Mouse (Mus musculus): ENCODE results near the gene Tmem259. TPM values are rescaled to one million over a fixed set of nuclear protein-coding genes. Genes with fewer than 3 reads are reported as not detected.

Tmem259 gene
- polyA plus RNA-seq, 1 experiment from 2014 or later: 17.2 TPM

- 57% methylated on average over 28 of the region's 28 CpGs for WGBS (ENCODE audit: insufficient replicate concordance)
- H3K27me3 ChIP-seq (replicated peaks): peaks cover 24% of the 10 kb centered on the region
- H3K27ac ChIP-seq: 0 out of 2 replicates have a peak overlapping the region, but pooled peaks have one; percentile 85
- peaks cover 16% of the 10 kb centered on the region for H3K9me3 ChIP-seq (replicated peaks)
- no peak overlapping the region for H3K4me2 ChIP-seq
- no peak overlapping the region for H3K9ac ChIP-seq
- no peak for ATAC-seq
- H3K36me3 ChIP-seq: peaks cover 66% of the 10 kb centered on the region
- no peak overlapping the region for H3K4me3 ChIP-seq
- peaks cover 56% of the 10 kb centered on the region for H3K4me1 ChIP-seq
Measured at GRCm38 (mm10) chr10:80014484-80015290, 30.6 kb upstream of the Tmem259 start.

- Histone ChIP-seq H3K9me3 (replicated peaks) (peaks cover 16% of the 10 kb centered on the region), H3K4me2 (no peak overlapping the region), H3K4me1 (peaks cover 45% of the 10 kb centered on the region), H3K27me3 (replicated peaks) (peaks cover 24% of the 10 kb centered on the region), H3K4me3 (no peak overlapping the region), H3K36me3 (peaks cover 75% of the 10 kb centered on the region), H3K27ac (no peak overlapping the region), H3K9ac (no peak overlapping the region)
- 64% methylated on average over 25 of the region's 25 CpGs for WGBS (ENCODE audit: insufficient replicate concordance)
- no peak for ATAC-seq
Measured at GRCm38 (mm10) chr10:80013609-80014008, 29.5 kb upstream of the Tmem259 start.

GRCm38 (mm10) chr10:80011740-80012139, 27.6 kb upstream of the Tmem259 start:
- ATAC-seq: no peak
- Histone ChIP-seq H3K36me3 (peaks cover 94% of the 10 kb centered on the region), H3K27ac (no peak overlapping the region), H3K9ac (no peak overlapping the region), H3K4me3 (no peak overlapping the region), H3K4me1 (peaks cover 29% of the 10 kb centered on the region), H3K27me3 (replicated peaks) (peaks cover 24% of the 10 kb centered on the region), H3K4me2 (no peak overlapping the region), H3K9me3 (replicated peaks) (peaks cover 16% of the 10 kb centered on the region)
- WGBS (ENCODE audit: insufficient replicate concordance): 90% methylated on average over 6 of the region's 6 CpGs

GRCm38 (mm10) chr10:80004233-80004705, 20.1 kb upstream of the Tmem259 start:
- no peak overlapping the region; the same call in 1 of the 2 replicates for H3K4me2 ChIP-seq
- no peaks in the 10 kb centered on the region for H3K9me3 ChIP-seq (replicated peaks)
- H3K27me3 ChIP-seq (replicated peaks): peaks cover 6% of the 10 kb centered on the region
- no peak; the same call in 1 of the 2 replicates for ATAC-seq
- 69% methylated on average over 8 of the region's 8 CpGs for WGBS (ENCODE audit: insufficient replicate concordance)
- H3K9ac ChIP-seq: peak overlapping the region; percentile 22; the same call in 1 of the 2 replicates
- no peak overlapping the region for H3K4me3 ChIP-seq
- H3K4me1 ChIP-seq: peaks cover 56% of the 10 kb centered on the region
- H3K27ac ChIP-seq: peak overlapping the region; percentile 72
- peaks cover 91% of the 10 kb centered on the region for H3K36me3 ChIP-seq

GRCm38 (mm10) chr10:80003374-80004232, 19.5 kb upstream of the Tmem259 start:
- peak; percentile 57 for ATAC-seq
- H3K27ac ChIP-seq: peak overlapping the region; percentile 72
- H3K36me3 ChIP-seq: peaks cover 91% of the 10 kb centered on the region
- H3K9me3 ChIP-seq (replicated peaks): no peaks in the 10 kb centered on the region
- peak overlapping the region; percentile 39 for H3K9ac ChIP-seq
- peaks cover 6% of the 10 kb centered on the region for H3K27me3 ChIP-seq (replicated peaks)
- peaks cover 63% of the 10 kb centered on the region for H3K4me1 ChIP-seq
- no peak overlapping the region for H3K4me3 ChIP-seq
- WGBS (ENCODE audit: insufficient replicate concordance): 37% methylated on average over 9 of the region's 9 CpGs
- H3K4me2 ChIP-seq: peak overlapping the region; percentile 43

- Histone ChIP-seq H3K4me2 (peak overlapping the region; percentile 43), H3K36me3 (peaks cover 90% of the 10 kb centered on the region), H3K27ac (peak overlapping the region; percentile 72), H3K4me1 (peaks cover 71% of the 10 kb centered on the region), H3K9me3 (replicated peaks) (no peaks in the 10 kb centered on the region), H3K4me3 (no peak overlapping the region), H3K27me3 (replicated peaks) (peaks cover 6% of the 10 kb centered on the region), H3K9ac (peak overlapping the region; percentile 39)
- 51% methylated on average over 21 of the region's 21 CpGs for WGBS (ENCODE audit: insufficient replicate concordance)
- ATAC-seq: no peak
Measured at GRCm38 (mm10) chr10:80002829-80003228, 18.7 kb upstream of the Tmem259 start.

- Histone ChIP-seq H3K9ac (peak overlapping the region; percentile 39; the same call in 1 of the 2 replicates), H3K4me1 (peaks cover 75% of the 10 kb centered on the region), H3K27me3 (replicated peaks) (peaks cover 6% of the 10 kb centered on the region), H3K4me2 (peak overlapping the region; percentile 12; the same call in 1 of the 2 replicates), H3K27ac (no peak overlapping the region), H3K9me3 (replicated peaks) (no peaks in the 10 kb centered on the region), H3K4me3 (no peak overlapping the region), H3K36me3 (peaks cover 82% of the 10 kb centered on the region)
- 90% methylated on average over 9 of the region's 9 CpGs for WGBS (ENCODE audit: insufficient replicate concordance)
- no peak for ATAC-seq
Measured at GRCm38 (mm10) chr10:80001945-80002344, 17.8 kb upstream of the Tmem259 start.

GRCm38 (mm10) chr10:79997819-79998218, 13.7 kb upstream of the Tmem259 start:
- peaks cover 70% of the 10 kb centered on the region for H3K36me3 ChIP-seq
- WGBS (ENCODE audit: insufficient replicate concordance): 17% methylated on average over 15 of the region's 15 CpGs
- H3K4me1 ChIP-seq: peaks cover 82% of the 10 kb centered on the region
- H3K27me3 ChIP-seq (replicated peaks): peaks cover 6% of the 10 kb centered on the region
- no peaks in the 10 kb centered on the region for H3K9me3 ChIP-seq (replicated peaks)
- peak overlapping the region; percentile 87 for H3K9ac ChIP-seq
- peak; percentile 31 for ATAC-seq
- H3K27ac ChIP-seq: peak overlapping the region; percentile 93
- H3K4me2 ChIP-seq: peak overlapping the region; percentile 92
- H3K4me3 ChIP-seq: peak overlapping the region; percentile 75

GRCm38 (mm10) chr10:79997034-79997760, 13.1 kb upstream of the Tmem259 start:
- 2% methylated on average over 35 of the region's 35 CpGs for WGBS (ENCODE audit: insufficient replicate concordance)
- H3K27me3 ChIP-seq (replicated peaks): peaks cover 4% of the 10 kb centered on the region
- H3K36me3 ChIP-seq: peaks cover 70% of the 10 kb centered on the region
- H3K27ac ChIP-seq: peak overlapping the region; percentile 93
- H3K4me2 ChIP-seq: peak overlapping the region; percentile 92
- H3K4me1 ChIP-seq: peaks cover 75% of the 10 kb centered on the region
- peak overlapping the region; percentile 75 for H3K4me3 ChIP-seq
- no peaks in the 10 kb centered on the region for H3K9me3 ChIP-seq (replicated peaks)
- H3K9ac ChIP-seq: peak overlapping the region; percentile 87
- ATAC-seq: peak; percentile 74

- H3K9ac ChIP-seq: peak within 1 kb of the TSS; percentile 87
- peaks cover 70% of the 10 kb centered on the region for H3K36me3 ChIP-seq
- H3K4me3 ChIP-seq: peak within 1 kb of the TSS; percentile 75
- H3K4me2 ChIP-seq: peak within 1 kb of the TSS; percentile 92
- 0% methylated on average over 34 of the region's 34 CpGs for WGBS (ENCODE audit: insufficient replicate concordance)
- H3K9me3 ChIP-seq (replicated peaks): peaks cover 3% of the 10 kb centered on the region
- no peaks in the 10 kb centered on the region for H3K27me3 ChIP-seq (replicated peaks)
- H3K4me1 ChIP-seq: peaks cover 68% of the 10 kb centered on the region
- peak; percentile 85 for ATAC-seq
- peak within 1 kb of the TSS; percentile 93 for H3K27ac ChIP-seq
Measured at GRCm38 (mm10) chr10:79996272-79997033, 12.3 kb upstream of the Tmem259 start, which contains the start of gene Abca7. Abca7 (plus strand) TSS chr10:79996494.

Data from liver, embryonic 12.5 days (tissue).